Mouse (Mus musculus) left cerebral cortex, postnatal 25 days (tissue): Measurements from ENCODE around the gene Nmb. TPM values are rescaled to one million over a fixed set of nuclear protein-coding genes. Genes with fewer than 3 reads are reported as not detected.
A peak's percentile ranks its signal among the peaks of the same experiment; 100 is the strongest.

Experiments used
- DNase-seq, 2 experiments: peaks; one replicate each; pipeline ENCODE4 v3.0.0; 2022; ENCODE audit warnings: low spot score in 2 of 2, mixed read lengths in 1 of 2
- intact Hi-C: fragments of 180-260 bp; cut with DNase I; formaldehyde crosslinking; loops from one replicate; pipeline ENCODE4 v1.15.1; 2025
- total RNA-seq, 2 experiments: library from RNA; stranded (reverse); gene quantifications; 2 replicates each; pipeline ENCODE4 v1.2.3; 2021

The Nmb gene
- total RNA-seq, 2 experiments from 2014 or later: 5.8 to 6.8 TPM

- intact Hi-C loops: loop anchor here (5.0 to 10.0 kb wide), 2 partner anchors 127 to 480 kb away; partner anchors contain the start of genes Rps17 and Zfp592
- peak in 1 of 2 experiments; percentile 57 for DNase-seq
Observed at GRCm38 (mm10) chr7:80864831-80865230, 40.0 kb downstream of the Nmb start.

- intact Hi-C loops: loop anchor here (5.0 to 10.0 kb wide), 2 partner anchors 128 to 481 kb away; partner anchors contain the start of genes Rps17 and Zfp592
- no peak for DNase-seq
Observed at GRCm38 (mm10) chr7:80864151-80864550, 40.7 kb downstream of the Nmb start.

GRCm38 (mm10) chr7:80863520-80863919 is 41.4 kb downstream of the Nmb start:
- peak in 1 of 2 experiments; percentile 50 for DNase-seq
- intact Hi-C loops: loop anchor here (5.0 to 10.0 kb wide), 2 partner anchors 129 to 481 kb away; partner anchors contain the start of genes Rps17 and Zfp592

- intact Hi-C loops: loop anchor here (5.0 to 10.0 kb wide), 2 partner anchors 130 to 482 kb away; partner anchors contain the start of genes Rps17 and Zfp592
- no peak for DNase-seq
Observed at GRCm38 (mm10) chr7:80862475-80862874, 42.4 kb downstream of the Nmb start.

- intact Hi-C loops: loop anchor here (5.0 to 10.0 kb wide), 2 partner anchors 131 to 484 kb away; partner anchors contain the start of genes Rps17 and Zfp592
- peak; percentile 91 to 96 for DNase-seq
Observed at GRCm38 (mm10) chr7:80860729-80861274, 44.1 kb downstream of the Nmb start, which contains the start of gene Zscan2. Zscan2 (plus strand) TSS chr7:80860920.

GRCm38 (mm10) chr7:80860227-80860626 is 44.6 kb downstream of the Nmb start:
- peak in 1 of 2 experiments; percentile 57 for DNase-seq
- intact Hi-C loops: loop anchor here (5.0 to 10.0 kb wide), 2 partner anchors 132 to 485 kb away; partner anchors contain the start of genes Rps17 and Zfp592

GRCm38 (mm10) chr7:80857181-80857580 is 47.7 kb downstream of the Nmb start:
- intact Hi-C loops: loop anchor here (2.0 kb wide), 1 partner anchor 298 kb away; no protein-coding TSS in a partner anchor

GRCm38 (mm10) chr7:80855316-80855715 is 49.6 kb downstream of the Nmb start:
- no peak for DNase-seq
- intact Hi-C loops: no loop called here

More at GRCm38 (mm10) chr7:80857181-80857580, 47.7 kb downstream of the Nmb start:
- DNase-seq: peak; percentile 72 to 81

- intact Hi-C loops: no loop called here
- no peak for DNase-seq
Observed at GRCm38 (mm10) chr7:80853218-80853617, 51.7 kb downstream of the Nmb start.

Other genes with a start within 250 kb of the Nmb start
- gene Crtc3, start 216.2 kb downstream of the Nmb start, total RNA-seq: 10 to 100 TPM; 12.7 to 13.4 TPM
- 10 to 100 TPM; 20.3 to 22.0 TPM for gene Iqgap1, start 79.1 kb downstream of the Nmb start, total RNA-seq
- 10 to 100 TPM; 11.5 to 15.5 TPM for gene Zscan2, start 44.2 kb downstream of the Nmb start, total RNA-seq
- 10 to 100 TPM; 25.3 to 25.4 TPM for gene Wdr73, start 3.8 kb downstream of the Nmb start, total RNA-seq
- 10 to 100 TPM; 52.2 to 60.2 TPM for gene Sec11a, start 42.7 kb upstream of the Nmb start, total RNA-seq
- 10 to 100 TPM; 18.7 to 19.6 TPM for gene Zfp592, start 88.6 kb upstream of the Nmb start, total RNA-seq
- gene Alpk3, start 152.5 kb upstream of the Nmb start, total RNA-seq: under 1 TPM; 0.30 to 0.32 TPM
- gene Slc28a1, start 209.7 kb upstream of the Nmb start, total RNA-seq: under 1 TPM in 1 of 2 experiments, not detected in 1; 0.11 TPM